Mouse (Mus musculus) monocyte, adult 5-6 weeks (primary cell): ENCODE results near the gene Gm49630. TPM values are rescaled to one million over a fixed set of nuclear protein-coding genes. Genes with fewer than 3 reads are reported as not detected.
"Not testable (repeated sequence)": the region's sequence is repeated elsewhere in the genome, so short reads cannot be mapped to it uniquely, and the experiment has no call there.

Source experiments
- ATAC-seq: fragments of 153-309, 156-312 bp; replicated peaks from 2 replicates; pipeline ENCODE4 v1.8.0; 2017; ENCODE audit warnings: mild to moderate bottlenecking; ENCODE audit not compliant: low TSS enrichment, insufficient number of reproducible peaks, severe bottlenecking, poor library complexity, low FRiP score
- total RNA-seq: library from RNA; stranded (forward); fragments of 200-1000, 200-491, 200-594 nt; gene quantifications from 3 replicates; pipeline ENCODE4 v1.2.3, GENCODE M21; 2017

The Gm49630 gene
- total RNA-seq, 1 experiment from 2014 or later, result not detected

- 0 out of 2 replicates have a peak, but pooled peaks have one; percentile 32 for ATAC-seq
Measured at GRCm38 (mm10) chr17:7376951-7377700, 5.3 kb upstream of the Gm49630 start.

GRCm38 (mm10) chr17:7369401-7369800 is 2.4 kb downstream of the Gm49630 start:
- ATAC-seq, result not testable (repeated sequence)

GRCm38 (mm10) chr17:7366676-7367374 is 5.0 kb downstream of the Gm49630 start:
- ATAC-seq, result not testable (repeated sequence)

GRCm38 (mm10) chr17:7366265-7366664 is 5.5 kb downstream of the Gm49630 start:
- ATAC-seq, result not testable (repeated sequence)

GRCm38 (mm10) chr17:7365615-7366014 is 6.2 kb downstream of the Gm49630 start:
- not testable (repeated sequence) for ATAC-seq

GRCm38 (mm10) chr17:7360749-7361465 is 10.9 kb downstream of the Gm49630 start:
- not testable (repeated sequence) for ATAC-seq

GRCm38 (mm10) chr17:7359806-7360205 is 12.0 kb downstream of the Gm49630 start:
- not testable (repeated sequence) for ATAC-seq

GRCm38 (mm10) chr17:7352596-7352995 is 19.2 kb downstream of the Gm49630 start, which contains the start of gene Ttll2:
Gene Ttll2, minus strand, starts transcription at chr17:7352696.
- ATAC-seq, result not testable (repeated sequence)

GRCm38 (mm10) chr17:7348765-7349164 is 23.0 kb downstream of the Gm49630 start:
- ATAC-seq, result not testable (repeated sequence)

GRCm38 (mm10) chr17:7337381-7337780 is 34.4 kb downstream of the Gm49630 start:
- 0 out of 2 replicates have a peak, but pooled peaks have one; percentile 32 for ATAC-seq

- not testable (repeated sequence) for ATAC-seq
Measured at GRCm38 (mm10) chr17:7332745-7333144, 39.0 kb downstream of the Gm49630 start.

GRCm38 (mm10) chr17:7326415-7326814 is 45.4 kb downstream of the Gm49630 start:
- ATAC-seq, result not testable (repeated sequence)

- not testable (repeated sequence) for ATAC-seq
Measured at GRCm38 (mm10) chr17:7324346-7324745, 47.4 kb downstream of the Gm49630 start, which contains the start of gene Tcp10a. Gene Tcp10a, plus strand, starts transcription at chr17:7324646.

- not testable (repeated sequence) for ATAC-seq
Measured at GRCm38 (mm10) chr17:7319789-7320188, 52.0 kb downstream of the Gm49630 start.

- peak; percentile 74 for ATAC-seq
Measured at GRCm38 (mm10) chr17:7315693-7316382, 55.9 kb downstream of the Gm49630 start.

- ATAC-seq, result peak; percentile 77
Measured at GRCm38 (mm10) chr17:7306278-7307196, 65.2 kb downstream of the Gm49630 start.
